Mouse (Mus musculus) olfactory bulb, adult 2 months (tissue): ENCODE data around the gene Phactr2.

Source experiments
- CTCF ChIP-seq: fragments of 200-500 bp; IDR thresholded peaks from 2 replicates; pipeline ENCODE4 v1.5.1; 2012; ENCODE audit warnings: low read depth, mild to moderate bottlenecking, low read length, moderate library complexity; ENCODE audit not compliant: insufficient read depth
- POLR2A ChIP-seq: fragments of 200-500 bp; IDR thresholded peaks from 2 replicates; pipeline ENCODE4 v1.6.1; 2012; ENCODE audit warnings: mild to moderate bottlenecking, low read depth, low read length, moderate library complexity; ENCODE audit not compliant: insufficient read depth

DNA sequence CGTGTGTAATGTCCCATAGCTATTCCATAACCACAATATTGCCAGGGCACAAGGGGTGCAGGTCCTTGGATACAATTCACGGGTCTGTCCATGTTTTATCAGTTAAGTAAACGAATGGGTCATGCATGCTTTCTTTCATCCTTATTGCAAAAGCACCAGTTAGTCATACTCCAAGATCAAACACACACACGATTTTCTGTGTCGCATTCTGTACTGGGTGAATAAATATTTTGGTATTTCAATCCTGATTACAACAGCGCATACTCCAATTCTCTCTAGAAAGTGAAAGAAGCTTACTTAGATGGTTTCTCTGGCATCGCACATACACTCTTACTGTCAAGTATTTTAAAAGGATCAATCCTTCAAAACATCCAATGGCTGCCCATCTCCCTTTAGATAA, 203.9 kb downstream of the Phactr2 start:
- TF ChIP-seq CTCF, result no peak
- TF ChIP-seq POLR2A, result no peak
